Mouse (Mus musculus): ENCODE results near the gene Hadh. TPM values are rescaled to one million over a fixed set of nuclear protein-coding genes. Genes with fewer than 3 reads are reported as not detected.
A peak's percentile ranks its signal among the peaks of the same experiment; 100 is the strongest.

The Hadh gene
- polyA plus RNA-seq (2016; fragmentation: Nextera tagmentation; extraction: Ambion mirVana) = 98.2 and 102 TPM in 2 replicates

DNA sequence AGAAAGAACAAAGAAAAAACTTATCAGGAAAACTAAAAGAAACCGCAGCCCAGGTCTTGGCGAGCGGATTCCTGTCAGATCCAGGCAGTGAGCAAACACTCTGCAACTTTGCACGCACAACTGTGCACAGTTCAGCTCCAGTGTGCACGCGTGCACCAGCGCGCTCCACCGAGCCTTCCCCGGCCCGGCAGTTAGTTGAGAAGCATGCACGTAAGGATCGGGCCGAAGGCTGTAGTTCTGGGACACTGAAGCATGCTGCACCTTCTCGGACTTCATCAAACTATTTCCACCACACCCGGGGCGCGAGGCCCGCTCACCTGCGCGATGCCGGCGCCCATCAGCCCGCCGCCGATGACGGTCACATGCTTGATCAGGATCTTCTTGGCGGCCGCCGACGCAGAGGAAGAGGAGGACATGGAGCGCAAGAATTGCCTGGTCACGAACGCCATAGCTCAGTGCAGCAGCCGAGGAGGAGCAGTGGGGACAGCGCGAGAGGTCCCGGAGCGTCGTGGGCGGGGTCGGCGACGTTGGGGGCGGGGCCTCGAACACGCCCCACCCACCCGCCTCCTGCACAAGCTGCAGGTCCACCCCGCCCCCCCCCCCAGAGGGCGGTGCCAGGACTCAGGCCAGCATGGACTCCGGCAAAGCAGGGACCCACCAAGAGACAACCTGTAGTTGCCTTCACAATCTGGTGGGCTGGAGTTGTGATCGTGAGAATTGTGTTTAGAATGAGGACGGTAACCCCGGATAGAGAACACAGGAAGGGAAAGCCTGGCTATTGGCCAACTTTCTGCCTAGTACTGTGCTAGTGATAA, at the start of gene Hadh:
Gene Hadh (minus strand): TSS at position 543 of the 815 bp plus-strand sequence.
- H3K4me1 ChIP-seq (replicated peaks) = peaks cover 39% of the 10 kb centered on the region
- H3K4me3 ChIP-seq (replicated peaks) = peak within 1 kb of the TSS; percentile 82
- peak; percentile 90 for ATAC-seq (ENCODE audit: insufficient number of reproducible peaks, insufficient read depth, low FRiP score, low TSS enrichment, low read depth)
- under 1% methylated on average over 54 of the region's 54 CpGs for WGBS
- H3K9ac ChIP-seq (replicated peaks) = peak within 1 kb of the TSS; percentile 70
- H3K9me3 ChIP-seq = peaks cover 5% of the 10 kb centered on the region; the same call in 1 of the 2 replicates
- H3K4me2 ChIP-seq = peak within 1 kb of the TSS; percentile 64
- H3K36me3 ChIP-seq = peaks cover 9% of the 10 kb centered on the region; the same call in 1 of the 2 replicates
- no peaks in the 10 kb centered on the region for H3K27me3 ChIP-seq
- H3K27ac ChIP-seq = peak within 1 kb of the TSS; percentile 76

DNA sequence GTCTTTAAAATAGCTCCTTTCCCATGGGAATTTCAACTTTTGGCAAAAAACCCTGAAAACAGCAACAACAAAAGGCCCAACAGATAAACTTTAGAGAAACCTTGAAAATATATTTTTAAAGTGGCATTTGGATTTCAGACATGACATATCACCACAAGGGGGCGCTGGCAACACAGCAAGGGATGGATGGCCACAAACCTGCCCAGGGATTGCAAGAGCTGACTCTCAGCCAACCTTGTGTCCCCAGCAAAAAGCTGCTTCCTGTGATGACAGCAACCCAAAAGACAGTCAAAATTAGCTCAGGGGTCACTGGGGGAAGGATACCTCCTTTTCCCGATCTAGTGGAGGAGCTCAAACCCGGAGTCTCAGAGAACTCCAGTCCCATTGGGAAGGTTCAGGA, 48.3 kb upstream of the Hadh start:
- Histone ChIP-seq H3K27ac (no peak overlapping the region), H3K9me3 (no peaks in the 10 kb centered on the region), H3K4me3 (replicated peaks) (no peak overlapping the region), H3K4me1 (replicated peaks) (peaks cover 32% of the 10 kb centered on the region), H3K4me2 (no peak overlapping the region), H3K36me3 (no peaks in the 10 kb centered on the region), H3K27me3 (peaks cover 6% of the 10 kb centered on the region; the same call in 1 of the 2 replicates), H3K9ac (replicated peaks) (no peak overlapping the region)
- no peak for ATAC-seq (ENCODE audit: insufficient number of reproducible peaks, insufficient read depth, low FRiP score, low TSS enrichment, low read depth)
- 4% methylated on average over 3 of the region's 3 CpGs for WGBS

DNA sequence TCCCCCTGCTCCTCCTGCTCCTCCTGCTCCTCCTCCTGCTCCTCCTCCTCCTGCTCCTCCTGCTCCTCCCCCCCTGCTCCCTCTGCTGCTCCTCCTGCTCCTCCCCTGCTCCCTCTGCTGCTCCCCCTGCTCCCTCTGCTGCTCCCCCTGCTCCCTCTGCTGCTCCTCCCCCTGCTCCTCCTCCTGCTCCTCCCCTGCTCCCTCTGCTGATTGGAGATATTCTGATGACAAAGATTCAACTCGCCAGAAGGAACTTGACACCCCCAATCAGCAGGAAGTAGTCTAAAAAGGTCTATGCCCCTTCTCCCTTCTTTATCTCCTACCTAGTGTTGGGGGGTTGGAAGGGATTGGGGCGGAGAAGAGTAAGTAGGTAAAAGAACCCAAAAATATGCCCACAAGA, 46.3 kb upstream of the Hadh start:
- WGBS = 68% methylated on average over 2 of the region's 2 CpGs
- no peak for ATAC-seq (ENCODE audit: insufficient number of reproducible peaks, insufficient read depth, low FRiP score, low TSS enrichment, low read depth)

DNA sequence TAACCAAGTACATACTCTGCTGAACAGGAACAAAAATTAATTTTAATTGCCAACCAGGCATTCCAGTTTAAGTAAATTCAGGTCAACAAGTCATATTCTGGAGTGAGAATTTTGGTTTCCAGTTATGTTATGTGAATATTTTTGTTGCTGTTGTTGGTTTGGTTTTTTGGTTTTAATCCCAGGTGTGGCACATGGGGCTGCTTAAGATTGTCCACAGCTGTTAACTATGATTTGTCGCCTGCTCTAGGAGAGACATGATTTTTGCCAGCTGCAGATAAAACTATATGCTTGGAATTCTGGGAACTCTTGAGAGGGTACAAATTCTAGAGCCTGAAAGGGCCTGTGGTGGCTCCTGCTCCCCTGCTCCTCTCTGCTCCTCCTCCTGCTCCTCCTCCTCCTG, 45.2 kb upstream of the Hadh start:
- H3K4me1 ChIP-seq (replicated peaks) = peaks cover 25% of the 10 kb centered on the region
- WGBS = 57% methylated on average over 1 of the region's 1 CpGs
- no peak overlapping the region for H3K4me3 ChIP-seq (replicated peaks)
- ATAC-seq (ENCODE audit: insufficient number of reproducible peaks, insufficient read depth, low FRiP score, low TSS enrichment, low read depth) = no peak
- no peak overlapping the region for H3K4me2 ChIP-seq
- H3K27me3 ChIP-seq = peaks cover 6% of the 10 kb centered on the region; the same call in 1 of the 2 replicates
- no peaks in the 10 kb centered on the region for H3K36me3 ChIP-seq
- H3K9me3 ChIP-seq = no peaks in the 10 kb centered on the region
- no peak overlapping the region for H3K27ac ChIP-seq
- H3K9ac ChIP-seq (replicated peaks) = no peak overlapping the region

More for the DNA sequence above, 46.3 kb upstream of the Hadh start:
- Histone ChIP-seq H3K9me3 (no peaks in the 10 kb centered on the region), H3K4me3 (replicated peaks) (no peak overlapping the region), H3K4me2 (no peak overlapping the region), H3K9ac (replicated peaks) (no peak overlapping the region), H3K4me1 (replicated peaks) (peaks cover 32% of the 10 kb centered on the region), H3K27ac (no peak overlapping the region), H3K36me3 (no peaks in the 10 kb centered on the region), H3K27me3 (peaks cover 6% of the 10 kb centered on the region; the same call in 1 of the 2 replicates)

DNA sequence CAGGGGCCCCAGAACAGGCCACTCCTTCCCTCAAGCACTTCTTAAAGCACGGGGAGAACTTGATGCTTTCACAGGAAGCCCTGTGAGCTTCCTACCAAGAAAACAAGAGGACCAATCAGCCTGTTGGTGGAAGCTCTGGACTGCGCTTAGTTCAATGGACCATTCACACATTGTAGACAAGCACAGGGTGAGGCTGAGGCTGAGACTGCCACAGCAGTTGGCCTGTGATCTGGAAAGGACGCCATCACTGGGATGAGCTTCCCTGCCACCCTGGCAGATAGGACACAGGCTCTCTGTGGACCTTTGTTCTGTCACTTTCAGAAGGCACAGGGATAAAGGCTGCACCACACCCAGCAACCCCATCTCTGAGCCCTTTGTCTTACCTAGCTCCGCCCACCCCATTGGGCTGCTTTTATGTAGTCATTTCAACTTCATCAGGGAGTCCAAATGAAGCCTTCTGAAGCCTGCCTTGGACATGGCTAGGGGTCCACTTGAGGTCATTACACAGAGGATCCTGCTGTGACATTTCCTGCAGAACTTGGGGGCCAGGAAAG, 44.1 kb upstream of the Hadh start:
- Histone ChIP-seq H3K9me3 (no peaks in the 10 kb centered on the region), H3K36me3 (no peaks in the 10 kb centered on the region), H3K4me1 (replicated peaks) (peaks cover 19% of the 10 kb centered on the region), H3K4me2 (peak overlapping the region; percentile 36), H3K27me3 (peaks cover 6% of the 10 kb centered on the region; the same call in 1 of the 2 replicates), H3K4me3 (replicated peaks) (peak overlapping the region; percentile 8; the same call in 1 of the 2 replicates), H3K9ac (replicated peaks) (no peak overlapping the region), H3K27ac (peak overlapping the region; percentile 20; the same call in 1 of the 2 replicates)
- WGBS = 34% methylated on average over 4 of the region's 4 CpGs
- ATAC-seq (ENCODE audit: insufficient number of reproducible peaks, insufficient read depth, low FRiP score, low TSS enrichment, low read depth) = no peak

DNA sequence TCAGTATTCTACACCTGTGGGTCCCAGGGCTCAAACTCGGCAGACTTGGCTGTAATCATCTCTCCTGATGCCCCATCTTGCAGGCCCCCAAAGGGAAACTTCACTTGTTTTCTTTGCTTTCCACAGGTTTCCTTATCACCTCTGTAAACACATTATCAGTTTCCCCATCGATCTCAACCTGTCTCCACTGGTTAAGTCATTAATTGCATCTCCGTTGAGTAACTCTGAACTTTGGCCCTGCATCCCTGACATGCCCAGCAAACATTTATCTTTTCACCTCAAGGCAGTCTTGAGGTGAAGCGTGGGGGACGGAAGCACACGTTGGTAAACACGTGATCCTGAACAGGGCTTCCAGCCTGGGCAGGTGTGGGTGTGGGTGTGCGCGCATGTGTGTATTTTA, 40.4 kb upstream of the Hadh start:
- Histone ChIP-seq H3K4me2 (no peak overlapping the region), H3K27ac (no peak overlapping the region), H3K4me1 (replicated peaks) (peaks cover 11% of the 10 kb centered on the region), H3K27me3 (peaks cover 4% of the 10 kb centered on the region; the same call in 1 of the 2 replicates), H3K9ac (replicated peaks) (no peak overlapping the region), H3K36me3 (no peaks in the 10 kb centered on the region), H3K9me3 (peaks cover 14% of the 10 kb centered on the region), H3K4me3 (replicated peaks) (no peak overlapping the region)
- 83% methylated on average over 9 of the region's 9 CpGs for WGBS
- ATAC-seq (ENCODE audit: insufficient number of reproducible peaks, insufficient read depth, low FRiP score, low TSS enrichment, low read depth) = no peak

DNA sequence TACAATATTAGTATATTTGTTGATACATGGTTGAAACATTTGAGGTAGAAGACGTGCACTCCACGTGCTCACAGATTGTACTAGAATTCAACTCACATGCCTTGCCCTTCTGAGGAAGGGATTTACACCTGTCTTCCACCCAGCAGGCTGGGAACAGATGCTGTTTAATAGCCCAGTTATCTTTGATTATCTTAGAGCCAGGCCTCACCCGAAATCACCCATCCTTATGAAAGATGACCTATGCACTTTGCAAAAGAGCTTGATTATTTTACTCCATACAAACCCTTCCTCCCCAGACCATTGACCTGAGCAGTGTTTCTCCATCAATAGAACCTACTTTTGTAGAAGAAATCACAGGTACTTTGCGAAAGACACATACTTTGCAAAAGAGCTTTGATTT, 38.7 kb upstream of the Hadh start:
- H3K27me3 ChIP-seq = no peaks in the 10 kb centered on the region

DNA sequence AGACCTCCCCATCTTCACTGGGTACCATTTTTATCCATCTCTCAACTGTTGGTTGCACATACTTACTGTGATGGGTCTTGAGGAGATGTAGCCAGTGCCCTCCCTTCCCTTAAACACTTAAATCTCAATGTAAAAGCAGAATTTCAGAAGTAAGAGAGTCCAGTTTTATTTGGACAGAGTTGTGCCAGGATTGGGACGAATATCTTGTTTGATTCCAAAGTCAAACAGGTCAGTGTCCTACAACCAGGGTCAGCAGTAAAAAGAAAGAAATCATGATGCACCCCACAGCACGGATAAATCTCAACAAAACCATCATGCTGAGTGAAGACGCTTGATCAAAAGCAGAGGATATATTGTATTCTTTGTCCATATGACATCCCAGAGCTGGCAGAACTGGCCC, 35.9 kb upstream of the Hadh start:
- H3K4me1 ChIP-seq (replicated peaks) = 0 out of 2 replicates have a peak, but pooled peaks cover 3% of the 10 kb centered on the region
- H3K4me3 ChIP-seq (replicated peaks) = no peak overlapping the region
- H3K27me3 ChIP-seq = no peaks in the 10 kb centered on the region
- WGBS = 84% methylated on average over 3 of the region's 3 CpGs
- H3K9me3 ChIP-seq = peaks cover 14% of the 10 kb centered on the region
- no peaks in the 10 kb centered on the region for H3K36me3 ChIP-seq
- no peak overlapping the region for H3K9ac ChIP-seq (replicated peaks)
- ATAC-seq (ENCODE audit: insufficient number of reproducible peaks, insufficient read depth, low FRiP score, low TSS enrichment, low read depth) = no peak
- H3K27ac ChIP-seq = no peak overlapping the region
- no peak overlapping the region for H3K4me2 ChIP-seq

More for the DNA sequence above, 38.7 kb upstream of the Hadh start:
- Histone ChIP-seq H3K4me3 (replicated peaks) (no peak overlapping the region), H3K9me3 (peaks cover 14% of the 10 kb centered on the region), H3K9ac (replicated peaks) (no peak overlapping the region), H3K4me1 (replicated peaks) (peaks cover 3% of the 10 kb centered on the region; the same call in 1 of the 2 replicates), H3K27ac (no peak overlapping the region), H3K36me3 (no peaks in the 10 kb centered on the region), H3K4me2 (no peak overlapping the region)
- 88% methylated on average over 4 of the region's 4 CpGs for WGBS
- no peak for ATAC-seq (ENCODE audit: insufficient number of reproducible peaks, insufficient read depth, low FRiP score, low TSS enrichment, low read depth)

DNA sequence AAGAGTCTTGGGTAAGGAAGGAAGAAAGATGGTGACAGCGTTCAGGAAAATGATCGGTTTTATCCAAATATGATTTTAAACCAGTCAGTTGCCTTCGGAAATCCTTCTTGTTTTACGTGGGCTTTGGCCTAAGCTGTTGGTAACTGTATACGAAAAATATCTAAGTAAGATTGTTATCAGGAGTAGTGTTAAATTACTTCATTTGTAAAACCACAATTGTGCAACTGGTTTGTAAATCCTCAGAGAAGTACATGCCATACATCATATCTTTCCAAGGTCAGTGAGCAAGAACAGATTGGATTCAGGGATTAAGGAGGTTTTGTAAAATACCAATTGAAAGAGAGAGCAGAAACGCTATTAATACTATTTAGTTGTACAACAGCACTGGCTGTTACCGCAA, 34.4 kb upstream of the Hadh start:
- WGBS = 88% methylated on average over 7 of the region's 7 CpGs
- Histone ChIP-seq H3K4me3 (replicated peaks) (no peak overlapping the region), H3K4me2 (no peak overlapping the region), H3K27ac (no peak overlapping the region), H3K4me1 (replicated peaks) (0 out of 2 replicates have a peak, but pooled peaks cover 6% of the 10 kb centered on the region), H3K9me3 (peaks cover 14% of the 10 kb centered on the region), H3K27me3 (peaks cover 6% of the 10 kb centered on the region), H3K36me3 (no peaks in the 10 kb centered on the region), H3K9ac (replicated peaks) (no peak overlapping the region)
- no peak for ATAC-seq (ENCODE audit: insufficient number of reproducible peaks, insufficient read depth, low FRiP score, low TSS enrichment, low read depth)

DNA sequence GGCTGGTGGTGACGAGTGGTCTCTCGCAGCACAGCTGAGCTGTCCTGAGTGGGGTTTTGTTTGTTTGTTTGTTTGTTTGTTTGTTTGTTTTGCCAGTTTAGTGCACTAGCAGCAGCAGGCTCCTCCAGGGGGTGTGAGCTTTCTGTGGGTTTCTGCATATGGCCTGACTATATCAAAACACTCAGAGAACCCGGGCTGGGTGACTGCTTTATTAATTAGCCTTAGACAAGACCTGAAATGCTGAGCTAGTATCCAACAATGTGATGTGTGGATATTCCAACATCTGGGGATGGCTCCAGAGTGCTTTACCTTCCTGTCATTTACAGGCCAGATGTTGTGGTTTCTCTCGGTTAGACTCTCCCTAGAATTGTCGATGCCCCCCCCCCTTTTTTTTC, 31.4 kb upstream of the Hadh start:
- Histone ChIP-seq H3K9ac (replicated peaks) (no peak overlapping the region), H3K27me3 (peaks cover 7% of the 10 kb centered on the region), H3K9me3 (0 out of 2 replicates have a peak, but pooled peaks cover under 1% of the 10 kb centered on the region), H3K27ac (no peak overlapping the region), H3K4me2 (peak overlapping the region; percentile 97), H3K4me1 (replicated peaks) (peaks cover 11% of the 10 kb centered on the region; the same call in 1 of the 2 replicates), H3K36me3 (no peaks in the 10 kb centered on the region), H3K4me3 (replicated peaks) (peak overlapping the region; percentile 74)
- 0 out of 2 replicates have a peak, but pooled peaks have one; percentile 13 for ATAC-seq (ENCODE audit: insufficient number of reproducible peaks, insufficient read depth, low FRiP score, low TSS enrichment, low read depth)
- WGBS = 19% methylated on average over 5 of the region's 5 CpGs
